Mouse (Mus musculus): ENCODE results near the gene Sh2b1. TPM values are rescaled to one million over a fixed set of nuclear protein-coding genes. Genes with fewer than 3 reads are reported as not detected.

Gene Sh2b1
- polyA plus RNA-seq, 1 experiment from 2014 or later: 53.5 TPM

- no peaks in the 10 kb centered on the region for H3K9me3 ChIP-seq (ENCODE audit: control insufficient read depth, low read length)
- ATAC-seq (replicated peaks; ENCODE audit: low FRiP score) (peak; percentile 26), DNase-seq (ENCODE audit: low spot score) (no peak)
- under 1% methylated on average over 40 of the region's 40 CpGs for WGBS
- peak overlapping the region; percentile 54 for H3K4me2 ChIP-seq (ENCODE audit: low read depth, low read length, severe bottlenecking)
- H3K4me3 ChIP-seq (ENCODE audit: low read depth, low read length): peak overlapping the region; percentile 100
- peak overlapping the region; percentile 100 for H3K9ac ChIP-seq (ENCODE audit: low read length)
- H3K27ac ChIP-seq (ENCODE audit: low read depth, low read length): peak overlapping the region; percentile 99
- H3K27me3 ChIP-seq (ENCODE audit: control insufficient read depth, insufficient read depth, low read length): no peaks in the 10 kb centered on the region
- peaks cover 3% of the 10 kb centered on the region; the same call in 1 of the 2 replicates for H3K4me1 ChIP-seq (replicated peaks; ENCODE audit: control insufficient read depth, insufficient read depth, low read length)
- H3K36me3 ChIP-seq (ENCODE audit: control insufficient read depth, insufficient read depth, low read length): peaks cover 20% of the 10 kb centered on the region; the same call in 1 of the 2 replicates
Observed at GRCm38 (mm10) chr7:126502751-126503150, 27.5 kb upstream of the Sh2b1 start.

DNA sequence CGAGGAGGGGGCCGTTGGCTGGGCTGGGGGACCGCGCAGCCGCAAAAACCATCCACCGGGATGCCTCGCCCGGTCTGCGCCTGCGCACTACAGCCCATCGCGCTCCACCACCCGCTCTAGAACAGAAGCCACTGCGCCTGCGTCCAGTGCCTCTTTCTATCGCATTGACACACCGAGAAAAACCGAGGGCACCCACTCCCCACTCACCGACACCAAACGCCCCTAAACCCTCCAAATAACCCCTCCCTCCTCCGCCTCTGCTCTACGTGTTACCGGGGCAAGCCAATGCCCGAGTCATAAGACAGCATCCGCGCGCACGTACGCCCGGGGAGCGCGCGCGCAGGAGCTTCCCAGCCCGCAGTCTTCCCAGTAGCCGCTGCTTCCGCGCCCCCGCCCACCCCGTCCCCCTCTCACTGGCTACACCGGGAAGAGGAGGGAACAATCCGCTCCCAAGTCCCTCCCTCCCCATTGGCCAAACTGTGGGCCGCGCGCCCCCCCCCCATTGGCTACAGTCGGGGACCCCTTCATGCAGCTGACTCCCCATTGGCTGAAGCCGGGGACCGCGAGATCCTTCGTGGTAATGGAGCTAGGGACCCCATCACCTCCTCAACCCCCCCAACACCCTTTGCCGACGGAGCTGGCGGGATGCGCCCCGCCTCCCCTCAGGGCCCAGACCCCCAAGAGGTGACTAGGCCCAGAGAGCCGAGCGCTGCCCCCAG is 27.0 kb upstream of the Sh2b1 start:
- Histone ChIP-seq H3K4me3 (ENCODE audit: low read depth, low read length) (peak overlapping the region; percentile 100), H3K4me1 (replicated peaks; ENCODE audit: control insufficient read depth, insufficient read depth, low read length) (peaks cover 3% of the 10 kb centered on the region; the same call in 1 of the 2 replicates), H3K9me3 (ENCODE audit: control insufficient read depth, low read length) (no peaks in the 10 kb centered on the region), H3K27me3 (ENCODE audit: control insufficient read depth, insufficient read depth, low read length) (no peaks in the 10 kb centered on the region), H3K36me3 (ENCODE audit: control insufficient read depth, insufficient read depth, low read length) (peaks cover 26% of the 10 kb centered on the region), H3K4me2 (ENCODE audit: low read depth, low read length, severe bottlenecking) (peak overlapping the region; percentile 82), H3K27ac (ENCODE audit: low read depth, low read length) (peak overlapping the region; percentile 99), H3K9ac (ENCODE audit: low read length) (peak overlapping the region; percentile 100)
- ATAC-seq (replicated peaks; ENCODE audit: low FRiP score) (peak; percentile 86), DNase-seq (ENCODE audit: low spot score) (peak; percentile 100)
- WGBS: under 1% methylated on average over 50 of the region's 57 CpGs

GRCm38 (mm10) chr7:126501684-126502022 is 26.4 kb upstream of the Sh2b1 start:
- Histone ChIP-seq H3K36me3 (ENCODE audit: control insufficient read depth, insufficient read depth, low read length) (peaks cover 31% of the 10 kb centered on the region), H3K4me3 (ENCODE audit: low read depth, low read length) (peak overlapping the region; percentile 100), H3K27ac (ENCODE audit: low read depth, low read length) (peak overlapping the region; percentile 94), H3K9ac (ENCODE audit: low read length) (peak overlapping the region; percentile 100), H3K27me3 (ENCODE audit: control insufficient read depth, insufficient read depth, low read length) (no peaks in the 10 kb centered on the region), H3K4me2 (ENCODE audit: low read depth, low read length, severe bottlenecking) (peak overlapping the region; percentile 82), H3K9me3 (ENCODE audit: control insufficient read depth, low read length) (no peaks in the 10 kb centered on the region), H3K4me1 (replicated peaks; ENCODE audit: control insufficient read depth, insufficient read depth, low read length) (peaks cover 3% of the 10 kb centered on the region; the same call in 1 of the 2 replicates)
- ATAC-seq (replicated peaks; ENCODE audit: low FRiP score) (peak; percentile 0; the same call in 1 of the 2 replicates), DNase-seq (ENCODE audit: low spot score) (no peak)
- WGBS: 5% methylated on average over 9 of the region's 9 CpGs

- Histone ChIP-seq H3K27me3 (ENCODE audit: control insufficient read depth, insufficient read depth, low read length) (no peaks in the 10 kb centered on the region), H3K4me1 (replicated peaks; ENCODE audit: control insufficient read depth, insufficient read depth, low read length) (peaks cover 3% of the 10 kb centered on the region; the same call in 1 of the 2 replicates), H3K36me3 (ENCODE audit: control insufficient read depth, insufficient read depth, low read length) (peaks cover 47% of the 10 kb centered on the region), H3K27ac (ENCODE audit: low read depth, low read length) (no peak overlapping the region), H3K4me2 (ENCODE audit: low read depth, low read length, severe bottlenecking) (no peak overlapping the region), H3K9me3 (ENCODE audit: control insufficient read depth, low read length) (no peaks in the 10 kb centered on the region), H3K9ac (ENCODE audit: low read length) (no peak overlapping the region), H3K4me3 (ENCODE audit: low read depth, low read length) (no peak overlapping the region)
- ATAC-seq (replicated peaks; ENCODE audit: low FRiP score) (no peak), DNase-seq (ENCODE audit: low spot score) (no peak)
- 95% methylated on average over 7 of the region's 7 CpGs for WGBS
Observed at GRCm38 (mm10) chr7:126499416-126499815, 24.2 kb upstream of the Sh2b1 start.

GRCm38 (mm10) chr7:126497966-126498365 is 22.7 kb upstream of the Sh2b1 start:
- H3K27ac ChIP-seq (ENCODE audit: low read depth, low read length): no peak overlapping the region
- H3K9me3 ChIP-seq (ENCODE audit: control insufficient read depth, low read length): no peaks in the 10 kb centered on the region
- H3K4me3 ChIP-seq (ENCODE audit: low read depth, low read length): no peak overlapping the region
- H3K4me2 ChIP-seq (ENCODE audit: low read depth, low read length, severe bottlenecking): no peak overlapping the region
- no peak for ATAC-seq (replicated peaks; ENCODE audit: low FRiP score)
- no peaks in the 10 kb centered on the region for H3K4me1 ChIP-seq (replicated peaks; ENCODE audit: control insufficient read depth, insufficient read depth, low read length)
- peaks cover 57% of the 10 kb centered on the region for H3K36me3 ChIP-seq (ENCODE audit: control insufficient read depth, insufficient read depth, low read length)
- WGBS: 93% methylated on average over 12 of the region's 12 CpGs
- DNase-seq (ENCODE audit: low spot score): no peak
- H3K27me3 ChIP-seq (ENCODE audit: control insufficient read depth, insufficient read depth, low read length): no peaks in the 10 kb centered on the region
- no peak overlapping the region for H3K9ac ChIP-seq (ENCODE audit: low read length)

DNA sequence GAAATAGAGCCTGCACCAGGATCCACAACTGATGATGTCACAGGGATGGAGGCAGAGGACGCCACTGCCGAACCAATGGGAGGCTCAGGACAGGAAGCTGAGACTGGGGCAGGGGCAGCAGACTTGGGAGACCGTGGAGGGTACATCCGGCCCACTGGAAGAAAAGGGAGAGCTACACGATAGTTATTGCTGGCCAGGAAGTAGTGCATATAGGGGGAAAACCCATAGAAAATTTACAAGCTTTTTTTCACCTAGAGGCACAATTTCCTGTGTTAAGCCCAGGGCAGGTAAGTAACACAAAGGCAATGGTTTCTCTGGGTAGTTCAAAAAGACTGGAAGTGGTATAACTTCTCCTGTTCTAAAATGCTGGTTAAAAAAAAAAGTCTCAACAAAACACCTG is 21.3 kb upstream of the Sh2b1 start:
- 90% methylated on average over 5 of the region's 5 CpGs for WGBS
- Histone ChIP-seq H3K27me3 (ENCODE audit: control insufficient read depth, insufficient read depth, low read length) (no peaks in the 10 kb centered on the region), H3K36me3 (ENCODE audit: control insufficient read depth, insufficient read depth, low read length) (peaks cover 66% of the 10 kb centered on the region), H3K9ac (ENCODE audit: low read length) (no peak overlapping the region; the same call in 1 of the 2 replicates), H3K9me3 (ENCODE audit: control insufficient read depth, low read length) (no peaks in the 10 kb centered on the region), H3K4me1 (replicated peaks; ENCODE audit: control insufficient read depth, insufficient read depth, low read length) (no peaks in the 10 kb centered on the region), H3K4me2 (ENCODE audit: low read depth, low read length, severe bottlenecking) (no peak overlapping the region), H3K4me3 (ENCODE audit: low read depth, low read length) (no peak overlapping the region), H3K27ac (ENCODE audit: low read depth, low read length) (no peak overlapping the region)
- no peak for ATAC-seq (replicated peaks; ENCODE audit: low FRiP score)
- DNase-seq (ENCODE audit: low spot score): no peak

DNA sequence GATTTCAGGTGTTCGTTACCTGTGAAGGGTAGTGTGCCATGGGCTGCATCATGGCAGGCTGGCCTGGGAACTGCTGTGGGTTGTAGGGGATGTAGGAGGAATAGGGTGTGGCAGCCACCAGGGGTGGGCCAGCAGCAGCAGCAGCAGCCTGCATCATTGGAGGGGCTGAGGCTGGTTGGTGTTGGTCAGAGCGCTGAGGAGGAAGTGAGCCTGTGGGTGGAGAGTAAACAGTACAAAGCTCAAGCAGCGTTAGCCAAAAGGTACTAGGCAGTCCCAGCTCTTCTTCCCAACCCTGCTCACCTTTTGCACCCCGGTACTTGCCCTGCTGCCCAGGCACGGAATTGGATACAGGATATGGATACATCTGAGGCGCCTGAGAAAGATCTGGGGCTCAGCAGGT is 18.9 kb upstream of the Sh2b1 start:
- peaks cover 51% of the 10 kb centered on the region for H3K36me3 ChIP-seq (ENCODE audit: control insufficient read depth, insufficient read depth, low read length)
- no peak overlapping the region for H3K4me3 ChIP-seq (ENCODE audit: low read depth, low read length)
- no peaks in the 10 kb centered on the region for H3K27me3 ChIP-seq (ENCODE audit: control insufficient read depth, insufficient read depth, low read length)
- DNase-seq (ENCODE audit: low spot score) (no peak), ATAC-seq (replicated peaks; ENCODE audit: low FRiP score) (no peak)
- no peak overlapping the region for H3K9ac ChIP-seq (ENCODE audit: low read length)
- WGBS: 92% methylated on average over 6 of the region's 6 CpGs
- no peaks in the 10 kb centered on the region for H3K9me3 ChIP-seq (ENCODE audit: control insufficient read depth, low read length)
- H3K4me1 ChIP-seq (replicated peaks; ENCODE audit: control insufficient read depth, insufficient read depth, low read length): no peaks in the 10 kb centered on the region
- no peak overlapping the region for H3K27ac ChIP-seq (ENCODE audit: low read depth, low read length)
- H3K4me2 ChIP-seq (ENCODE audit: low read depth, low read length, severe bottlenecking): no peak overlapping the region

GRCm38 (mm10) chr7:126491973-126492372 is 16.7 kb upstream of the Sh2b1 start:
- Histone ChIP-seq H3K9me3 (ENCODE audit: control insufficient read depth, low read length) (no peaks in the 10 kb centered on the region), H3K4me1 (replicated peaks; ENCODE audit: control insufficient read depth, insufficient read depth, low read length) (peaks cover 3% of the 10 kb centered on the region; the same call in 1 of the 2 replicates), H3K27ac (ENCODE audit: low read depth, low read length) (no peak overlapping the region), H3K27me3 (ENCODE audit: control insufficient read depth, insufficient read depth, low read length) (no peaks in the 10 kb centered on the region), H3K9ac (ENCODE audit: low read length) (no peak overlapping the region), H3K4me3 (ENCODE audit: low read depth, low read length) (no peak overlapping the region), H3K36me3 (ENCODE audit: control insufficient read depth, insufficient read depth, low read length) (peaks cover 38% of the 10 kb centered on the region), H3K4me2 (ENCODE audit: low read depth, low read length, severe bottlenecking) (no peak overlapping the region)
- WGBS: 69% methylated on average over 11 of the region's 11 CpGs
- no peak for DNase-seq (ENCODE audit: low spot score)
- ATAC-seq (replicated peaks; ENCODE audit: low FRiP score): no peak

DNA sequence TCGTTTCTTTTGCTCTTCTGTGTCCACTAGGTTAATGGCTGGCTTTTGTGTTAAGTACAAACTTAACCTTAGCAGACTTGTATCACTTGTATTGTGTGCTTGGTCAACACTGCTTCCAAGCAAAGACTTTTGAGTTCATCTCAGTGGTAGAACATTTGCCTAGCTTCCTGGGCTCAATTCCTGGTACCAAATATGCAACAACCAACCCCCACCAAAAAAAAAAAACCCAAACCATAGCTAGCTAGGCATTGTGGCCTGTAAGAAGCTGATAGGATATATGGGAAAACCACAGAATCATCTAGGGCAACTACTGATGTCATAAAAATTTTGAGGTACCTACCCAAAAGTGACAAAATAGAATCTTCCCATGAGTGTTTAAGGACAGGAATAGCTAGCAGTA is 15.8 kb upstream of the Sh2b1 start:
- Histone ChIP-seq H3K36me3 (ENCODE audit: control insufficient read depth, insufficient read depth, low read length) (peaks cover 32% of the 10 kb centered on the region), H3K4me3 (ENCODE audit: low read depth, low read length) (no peak overlapping the region), H3K4me2 (ENCODE audit: low read depth, low read length, severe bottlenecking) (no peak overlapping the region), H3K4me1 (replicated peaks; ENCODE audit: control insufficient read depth, insufficient read depth, low read length) (peaks cover 3% of the 10 kb centered on the region; the same call in 1 of the 2 replicates), H3K9ac (ENCODE audit: low read length) (no peak overlapping the region), H3K27me3 (ENCODE audit: control insufficient read depth, insufficient read depth, low read length) (no peaks in the 10 kb centered on the region), H3K9me3 (ENCODE audit: control insufficient read depth, low read length) (no peaks in the 10 kb centered on the region), H3K27ac (ENCODE audit: low read depth, low read length) (no peak overlapping the region)
- ATAC-seq (replicated peaks; ENCODE audit: low FRiP score) (no peak), DNase-seq (ENCODE audit: low spot score) (no peak)
- WGBS: 78% methylated on average over 1 of the region's 1 CpGs

All from forebrain, embryonic 11.5 days (tissue).